Mouse (Mus musculus) hindbrain, embryonic 11.5 days (tissue): ENCODE results near the gene Bex4. TPM values are rescaled to one million over a fixed set of nuclear protein-coding genes. Genes with fewer than 3 reads are reported as not detected.
"Not testable (repeated sequence)": the region's sequence is repeated elsewhere in the genome, so short reads cannot be mapped to it uniquely, and the experiment has no call there.

Experiments used
- ATAC-seq: fragments of 200-750 bp; cut with Nextera tagmentation; 2 replicates; pipeline ENCODE4 v1.8.0; 2017; ENCODE audit warnings: mild to moderate bottlenecking, moderate TSS enrichment, moderate library complexity; ENCODE audit not compliant: low FRiP score
- DNase-seq: peaks from one replicate; pipeline ENCODE4 v3.0.0-alpha.2; 2015; ENCODE audit warnings: low spot score
- H3K27ac ChIP-seq: fragments of 300-500 bp; sonication (generic); 2 replicates; pipeline ENCODE4 v1.5.1; 2014; ENCODE audit warnings: mild to moderate bottlenecking, low read depth, low read length
- H3K27me3 ChIP-seq: fragments of 300-500 bp; sonication (generic); 2 replicates; pipeline ENCODE4 v1.6.1; 2014; ENCODE audit warnings: mild to moderate bottlenecking, low read length, moderate library complexity, mixed read lengths; ENCODE audit not compliant: control insufficient read depth, insufficient read depth
- H3K36me3 ChIP-seq: fragments of 300-500 bp; sonication (generic); 2 replicates; pipeline ENCODE4 v1.6.1; 2014; ENCODE audit warnings: mild to moderate bottlenecking, low read length, moderate library complexity, mixed read lengths; ENCODE audit not compliant: control insufficient read depth, insufficient read depth
- H3K4me1 ChIP-seq: fragments of 300-500 bp; sonication (generic); replicated peaks from 2 replicates; pipeline ENCODE4 v1.6.1; 2014; ENCODE audit warnings: low read length, mixed read lengths; ENCODE audit not compliant: control insufficient read depth, insufficient read depth
- H3K4me2 ChIP-seq: fragments of 300-500 bp; sonication (generic); replicated peaks from 2 replicates; pipeline ENCODE4 v1.6.1; 2014; ENCODE audit warnings: mild to moderate bottlenecking, low read depth, low read length
- H3K4me3 ChIP-seq: fragments of 300-500 bp; sonication (generic); 2 replicates; pipeline ENCODE4 v1.5.1; 2014; ENCODE audit warnings: low read depth, low read length
- H3K9ac ChIP-seq: fragments of 300-500 bp; sonication (generic); 2 replicates; pipeline ENCODE4 v1.6.1; 2014; ENCODE audit warnings: low read depth, low read length
- H3K9me3 ChIP-seq: fragments of 300-500 bp; sonication (generic); 2 replicates; pipeline ENCODE4 v1.6.1; 2016; ENCODE audit warnings: low read length; ENCODE audit not compliant: control insufficient read depth
- WGBS: fragments of 180-500 bp; shearing (Covaris S2); extraction: QIAGEN DNeasy Blood & Tissue Kit; methylation state at CpG from one replicate; pipeline ENCODE4 v1.1.7; 2014; 5-methylcytosine and 5-hydroxymethylcytosine counted together
- polyA plus RNA-seq: library from polyadenylated mRNA; unstranded; fragments of >200 nt; fragmentation: Nextera tagmentation; extraction: Ambion mirVana; gene quantifications from 2 replicates; pipeline ENCODE4 v1.2.1, GENCODE M21; 2014

Gene Bex4
- 85.4 and 86.3 TPM in 2 replicates for polyA plus RNA-seq

DNA sequence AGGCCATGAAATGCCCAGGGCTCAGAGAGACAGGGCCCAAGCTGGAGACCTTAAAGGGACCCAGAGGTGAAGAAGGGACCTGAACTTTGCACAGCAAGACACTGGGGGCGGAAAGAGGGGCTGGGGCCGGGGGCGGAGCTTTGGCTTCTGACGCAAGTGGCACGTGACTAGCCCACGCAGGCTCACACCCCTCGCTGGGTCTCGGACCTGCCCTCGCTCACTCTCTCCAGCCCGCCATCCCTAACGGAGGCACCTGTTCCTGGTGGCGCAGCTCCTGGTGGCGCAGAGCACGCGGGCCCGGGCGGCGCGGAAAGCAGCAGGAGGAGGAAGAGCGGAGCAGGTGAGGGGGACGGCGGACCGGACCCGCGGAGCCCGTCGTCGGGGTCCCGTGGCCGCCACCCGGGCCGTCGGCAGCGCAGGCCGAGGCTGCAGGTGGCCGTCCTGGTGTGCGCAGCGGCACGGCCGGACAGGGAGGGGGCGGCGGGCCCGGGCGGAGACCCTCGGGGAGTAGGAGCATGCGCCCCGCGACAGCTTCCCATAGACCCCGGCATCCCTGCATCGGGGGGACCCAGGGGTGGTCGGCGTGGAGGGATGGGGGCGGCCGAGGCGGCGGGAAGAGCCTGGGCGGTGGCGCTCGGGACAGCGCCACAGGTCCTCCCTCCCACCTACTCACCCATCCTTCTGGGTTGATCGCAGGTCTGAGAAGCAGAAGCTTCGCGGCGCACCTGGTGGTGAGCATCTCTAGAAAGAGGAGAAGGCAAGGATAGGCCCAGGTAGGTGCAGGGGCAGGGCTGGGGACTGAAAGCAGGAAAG is at the start of gene Bex4:
Gene Bex4, plus strand, starts transcription at position 170 of the 813 bp plus-strand sequence.
- WGBS, result 22% methylated on average over 7 of the region's 64 CpGs
- ATAC-seq, result peak; percentile 92
- not testable (repeated sequence) for H3K27ac ChIP-seq, H3K9ac ChIP-seq, H3K27me3 ChIP-seq, H3K36me3 ChIP-seq, H3K9me3 ChIP-seq, H3K4me1 ChIP-seq
- Histone ChIP-seq H3K4me2 (peak within 1 kb of the TSS; percentile 40), H3K4me3 (peak within 1 kb of the TSS; percentile 32)
- DNase-seq, result peak; percentile 1

DNA sequence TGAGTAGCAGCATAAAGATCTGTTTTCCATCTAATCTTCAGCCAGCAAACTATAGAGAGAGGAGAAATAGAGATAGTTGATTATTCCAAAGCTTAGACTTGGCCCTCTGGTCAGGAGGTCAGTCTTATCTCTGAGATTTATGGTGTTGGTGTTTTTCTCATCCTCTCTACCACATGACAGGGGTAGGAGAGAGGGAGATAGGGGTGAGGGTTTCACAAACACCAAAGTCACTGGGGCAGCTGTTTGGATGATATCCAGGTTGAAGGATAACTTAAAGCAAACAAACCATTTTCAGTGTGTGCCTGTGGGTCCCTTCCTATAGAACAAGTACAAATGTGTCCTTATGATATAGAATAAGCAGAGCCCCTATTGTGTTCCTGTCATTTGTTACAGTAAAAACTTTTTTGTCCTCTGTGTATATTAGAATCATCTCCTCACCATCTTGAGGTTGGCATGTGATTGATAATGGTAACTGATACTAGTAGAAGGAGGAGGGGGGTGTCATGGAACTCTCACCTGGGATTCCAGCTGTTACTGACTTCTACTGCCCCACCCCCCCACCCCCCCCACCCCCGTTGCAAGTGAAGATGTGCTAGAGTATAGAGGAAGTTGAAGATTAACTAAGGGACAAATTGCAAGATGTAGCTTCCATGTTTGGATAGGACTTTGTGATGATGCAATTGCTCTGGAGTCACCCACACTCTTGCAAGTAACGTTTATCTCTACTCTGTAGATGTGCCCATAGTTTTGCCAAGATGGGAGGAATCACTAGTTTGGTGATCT is 46.1 kb upstream of the Bex4 start:
- DNase-seq (no peak), ATAC-seq (no peak)
- 58% methylated on average over 2 of the region's 2 CpGs for WGBS
- H3K9ac ChIP-seq, result no peak overlapping the region
- no peaks in the 10 kb centered on the region for H3K27me3 ChIP-seq
- no peaks in the 10 kb centered on the region for H3K4me1 ChIP-seq
- H3K4me2 ChIP-seq, result no peak overlapping the region
- no peaks in the 10 kb centered on the region for H3K36me3 ChIP-seq
- H3K4me3 ChIP-seq, result no peak overlapping the region
- H3K27ac ChIP-seq, result no peak overlapping the region
- no peaks in the 10 kb centered on the region for H3K9me3 ChIP-seq

DNA sequence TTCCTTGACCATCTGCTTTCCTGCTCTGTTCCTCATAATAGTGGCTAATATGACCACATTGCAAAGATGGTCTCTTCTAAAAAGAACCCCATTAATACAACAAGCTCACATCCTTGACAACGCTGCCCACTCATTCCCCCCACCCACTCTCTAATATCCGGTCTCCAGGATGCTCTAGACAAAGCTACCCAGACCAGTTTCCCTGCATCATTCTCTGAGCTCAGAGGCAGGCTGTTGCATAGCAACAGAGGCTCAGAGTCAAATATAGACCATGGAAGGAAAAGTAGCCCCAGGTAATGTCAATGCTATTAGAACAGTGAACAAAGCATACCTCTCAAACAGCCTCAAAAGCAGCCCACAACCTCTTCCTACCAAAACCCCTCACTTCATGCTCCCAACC is 44.4 kb upstream of the Bex4 start:
- H3K27ac ChIP-seq, result no peak overlapping the region
- no peak overlapping the region for H3K4me2 ChIP-seq
- no peaks in the 10 kb centered on the region for H3K4me1 ChIP-seq
- no peak for DNase-seq
- H3K9me3 ChIP-seq, result no peaks in the 10 kb centered on the region
- no peak for ATAC-seq
- H3K36me3 ChIP-seq, result no peaks in the 10 kb centered on the region
- H3K4me3 ChIP-seq, result no peak overlapping the region
- WGBS, result 53% methylated on average over 2 of the region's 2 CpGs
- no peak overlapping the region for H3K9ac ChIP-seq
- H3K27me3 ChIP-seq, result no peaks in the 10 kb centered on the region

DNA sequence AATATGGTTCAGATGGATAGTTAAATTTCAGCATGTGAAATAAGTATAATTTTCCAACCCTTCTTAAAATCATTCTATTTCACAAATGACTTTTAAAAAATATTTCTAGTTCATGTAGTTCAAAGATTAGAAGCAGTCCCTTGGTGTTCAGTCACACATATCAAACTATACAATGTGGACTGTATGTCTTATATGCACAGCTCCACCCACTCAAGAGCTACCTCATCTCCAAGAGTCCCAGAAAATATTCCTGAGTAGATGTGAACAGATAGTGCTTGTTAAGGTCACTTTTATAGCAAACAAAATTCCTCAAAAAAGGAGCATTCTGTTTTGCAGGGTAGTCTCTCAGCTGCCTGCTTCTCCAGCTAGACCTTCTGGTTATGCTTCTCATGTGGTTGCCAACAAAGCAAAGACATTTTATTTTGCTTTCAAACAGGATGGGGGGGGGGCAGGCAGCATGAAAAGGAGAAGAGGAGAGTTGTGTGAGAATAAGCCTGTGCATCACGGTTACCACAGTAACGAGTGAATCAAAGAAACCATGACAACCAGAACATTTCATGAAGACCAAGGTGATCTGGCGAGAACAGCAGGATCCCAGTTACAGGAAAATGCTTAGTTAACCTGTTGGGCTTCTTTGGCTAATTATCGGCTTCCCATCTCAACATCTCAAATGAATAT is 34.6 kb upstream of the Bex4 start:
- Histone ChIP-seq H3K27ac (no peak overlapping the region), H3K27me3 (no peaks in the 10 kb centered on the region), H3K9me3 (no peaks in the 10 kb centered on the region), H3K9ac (no peak overlapping the region), H3K36me3 (no peaks in the 10 kb centered on the region), H3K4me3 (no peak overlapping the region), H3K4me2 (no peak overlapping the region), H3K4me1 (no peaks in the 10 kb centered on the region)
- 60% methylated on average over 4 of the region's 4 CpGs for WGBS
- DNase-seq, result peak; percentile 3
- ATAC-seq, result no peak

DNA sequence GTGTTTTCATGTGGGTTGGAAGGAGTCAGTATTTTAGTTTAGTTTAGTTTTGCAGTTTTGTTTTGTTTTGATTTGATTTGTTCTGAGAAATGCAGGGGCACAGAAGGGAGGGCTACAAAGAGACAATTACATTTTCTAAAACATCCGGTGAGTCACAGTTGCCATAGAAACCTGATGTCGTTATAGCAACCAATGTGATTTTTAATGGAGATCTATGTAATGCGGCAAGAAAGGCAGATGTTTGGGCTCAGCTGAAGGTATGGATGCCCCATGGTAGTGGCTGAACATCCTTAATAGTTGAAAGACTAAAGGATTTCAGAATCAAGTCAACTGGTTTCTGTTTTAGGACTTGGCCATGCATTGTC is 34.1 kb upstream of the Bex4 start:
- DNase-seq, result no peak

DNA sequence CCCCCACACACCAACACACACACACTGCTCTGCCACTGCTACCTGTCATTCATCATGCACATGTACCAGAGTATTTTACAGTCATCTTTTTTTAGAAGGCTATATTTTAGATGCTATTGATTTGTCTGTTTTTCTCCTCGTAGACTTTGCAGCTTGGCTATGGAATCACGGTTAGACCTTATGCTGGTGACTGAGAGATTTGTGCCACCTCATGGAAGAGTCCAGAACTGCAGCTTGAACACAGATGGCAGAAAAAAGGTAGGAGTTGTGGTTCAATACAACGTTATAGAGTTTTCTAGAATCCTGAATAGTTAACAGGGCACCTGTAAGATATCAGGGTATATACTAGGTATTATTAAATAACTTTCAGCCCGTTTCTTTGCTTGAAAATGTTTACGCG is 30.9 kb upstream of the Bex4 start:
- no peaks in the 10 kb centered on the region for H3K9me3 ChIP-seq
- H3K27ac ChIP-seq, result no peak overlapping the region
- H3K9ac ChIP-seq, result no peak overlapping the region
- no peaks in the 10 kb centered on the region for H3K36me3 ChIP-seq
- no peaks in the 10 kb centered on the region for H3K4me1 ChIP-seq
- DNase-seq (peak; percentile 58), ATAC-seq (no peak)
- H3K4me2 ChIP-seq, result no peak overlapping the region
- H3K4me3 ChIP-seq, result no peak overlapping the region
- 51% methylated on average over 6 of the region's 6 CpGs for WGBS
- H3K27me3 ChIP-seq, result no peaks in the 10 kb centered on the region

More for the DNA sequence above, 34.1 kb upstream of the Bex4 start:
- Histone ChIP-seq H3K4me3 (no peak overlapping the region), H3K4me2 (no peak overlapping the region), H3K27me3 (no peaks in the 10 kb centered on the region), H3K9ac (no peak overlapping the region), H3K27ac (no peak overlapping the region), H3K36me3 (no peaks in the 10 kb centered on the region), H3K4me1 (no peaks in the 10 kb centered on the region), H3K9me3 (no peaks in the 10 kb centered on the region)
- WGBS, result 58% methylated on average over 3 of the region's 3 CpGs
- ATAC-seq, result no peak

DNA sequence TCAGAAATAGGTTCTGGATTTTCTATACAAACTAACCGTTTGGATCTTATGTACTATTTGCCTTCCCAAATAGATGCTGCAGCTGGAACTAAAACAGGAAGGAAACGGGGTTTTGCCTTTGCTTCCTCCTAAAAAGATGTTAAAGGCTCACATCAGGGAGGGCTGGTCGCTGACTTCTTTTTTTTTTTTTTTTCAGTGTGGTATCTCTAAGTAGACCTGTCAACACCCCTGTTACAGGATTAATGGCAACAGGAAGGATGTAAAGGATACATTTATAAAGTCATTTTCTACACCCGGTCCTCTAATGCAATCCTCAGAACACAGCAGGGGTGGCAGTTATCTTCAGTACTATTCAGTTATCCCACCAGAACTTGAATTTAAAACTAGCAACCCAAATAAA is 23.8 kb upstream of the Bex4 start:
- H3K27me3 ChIP-seq, result no peaks in the 10 kb centered on the region
- 45% methylated on average over 4 of the region's 4 CpGs for WGBS
- H3K4me2 ChIP-seq, result peak overlapping the region; percentile 4; the same call in 1 of the 2 replicates
- no peak for DNase-seq
- H3K4me3 ChIP-seq, result no peak overlapping the region
- H3K9me3 ChIP-seq, result no peaks in the 10 kb centered on the region
- no peak overlapping the region for H3K9ac ChIP-seq
- H3K4me1 ChIP-seq, result no peaks in the 10 kb centered on the region
- H3K27ac ChIP-seq, result no peak overlapping the region
- no peaks in the 10 kb centered on the region for H3K36me3 ChIP-seq
- ATAC-seq, result peak; percentile 43

DNA sequence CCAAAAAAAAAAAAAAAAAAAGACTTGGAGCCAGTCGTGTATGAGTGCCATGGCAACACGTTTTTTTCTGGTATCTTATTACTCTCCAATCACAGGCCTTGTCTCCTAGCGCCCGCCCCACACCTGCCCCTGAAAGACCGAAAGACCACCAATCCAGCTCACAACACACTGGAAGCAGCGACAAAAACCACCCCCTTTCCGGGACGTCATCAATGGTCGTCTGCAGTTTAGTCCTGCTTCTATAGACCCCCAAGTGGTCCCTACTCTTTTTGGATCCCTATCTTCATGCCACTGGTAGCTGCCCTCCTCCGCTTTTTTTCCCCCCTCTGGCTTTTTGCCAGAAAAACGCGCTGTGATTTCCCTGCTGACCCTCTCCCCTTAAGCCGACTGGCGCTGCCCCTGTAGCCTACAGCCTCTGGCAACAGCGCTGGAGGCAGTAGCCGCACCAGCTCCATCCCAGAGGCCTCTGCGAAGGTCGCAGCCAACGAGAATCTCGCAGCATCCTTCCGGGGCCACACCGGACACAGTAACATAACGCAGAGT is 23.3 kb upstream of the Bex4 start:
- no peaks in the 10 kb centered on the region for H3K4me1 ChIP-seq
- H3K4me3 ChIP-seq, result peak overlapping the region; percentile 32
- 20% methylated on average over 23 of the region's 23 CpGs for WGBS
- H3K9me3 ChIP-seq, result no peaks in the 10 kb centered on the region
- H3K4me2 ChIP-seq, result peak overlapping the region; percentile 47
- no peaks in the 10 kb centered on the region for H3K36me3 ChIP-seq
- H3K9ac ChIP-seq, result 0 out of 2 replicates have a peak overlapping the region, but pooled peaks have one; percentile 7
- ATAC-seq (peak; percentile 98), DNase-seq (peak; percentile 79)
- peak overlapping the region; percentile 71; the same call in 1 of the 2 replicates for H3K27ac ChIP-seq
- H3K27me3 ChIP-seq, result no peaks in the 10 kb centered on the region
